10 mouse cellular contexts compared by ENCODE assay signal in genomic region chr12:17371589-17372235, GRCm38 (mm10). TPM values are rescaled to one million over a fixed set of nuclear protein-coding genes. Genes with fewer than 3 reads are reported as not detected.
DNase-seq lines count a peak whose midpoint lies in the region; ATAC-seq and TF ChIP-seq lines count a peak whose summit lies in the region.
"Had no signal": no experiment of that assay in that cellular context is flagged by ENCODE, and none has a peak within 500 bp of the region (broad histone marks: within the 10 kb centered on the region; RNA-seq: fewer than 3 reads in every experiment).

No protein-coding gene starts in this region.

- no peak overlapping the region for H3K27ac ChIP-seq in hindbrain, postnatal 0 days
- no peak overlapping the region for H3K27ac ChIP-seq in hindbrain, embryonic 16.5 days (ENCODE audit: low read depth, low read length)

- no peak overlapping the region for H3K9ac ChIP-seq in hindbrain, postnatal 0 days (replicated peaks; ENCODE audit: low read length)
- H3K9ac ChIP-seq in hindbrain, embryonic 16.5 days (ENCODE audit: low read depth, low read length), result no peak overlapping the region
- H3K9ac ChIP-seq: heart, embryonic 12.5 days had no signal

- no peak for DNase-seq in hindbrain, postnatal 0 days (ENCODE audit: low spot score)
- peak; percentile 20 for DNase-seq in right cerebral cortex, postnatal 4 days
- no peak for DNase-seq in right cerebral cortex, adult 18-20 months
- peak; percentile 30 for DNase-seq in c-Kit-negative CD71-positive TER-119-positive erythroid progenitor cells, embryonic 14.5 days (ENCODE audit: low read depth, low spot score)
- peak; percentile 40 for DNase-seq in thymus, postnatal 14 days
- no peak for DNase-seq in cerebellum, postnatal 36 days

- H3K4me3 ChIP-seq in hindbrain, postnatal 0 days (ENCODE audit: low read length), result no peak overlapping the region
- no peak overlapping the region for H3K4me3 ChIP-seq in hindbrain, embryonic 16.5 days (ENCODE audit: low read length)
- H3K4me3 ChIP-seq: heart, embryonic 12.5 days; megakaryocyte, embryonic 14.5 days had no signal

- peak; percentile 45 for TF ChIP-seq CTCF in hindbrain, postnatal 0 days (IDR thresholded peaks at IDR 0.05; ENCODE audit: low read depth)

- no peaks in the 10 kb centered on the region for H3K9me3 ChIP-seq in hindbrain, postnatal 0 days (ENCODE audit: low read length)
- no peaks in the 10 kb centered on the region for H3K9me3 ChIP-seq in hindbrain, embryonic 16.5 days (ENCODE audit: control insufficient read depth, low read length)
- H3K9me3 ChIP-seq: heart, embryonic 12.5 days; megakaryocyte, embryonic 14.5 days had no signal

- H3K36me3 ChIP-seq in hindbrain, postnatal 0 days (ENCODE audit: insufficient read depth, low read length), result peaks cover 53% of the 10 kb centered on the region
- peaks cover 42% of the 10 kb centered on the region for H3K36me3 ChIP-seq in hindbrain, embryonic 16.5 days (ENCODE audit: control insufficient read depth, insufficient read depth, low read length)

- H3K4me1 ChIP-seq in hindbrain, postnatal 0 days (ENCODE audit: insufficient read depth, low read length), result no peaks in the 10 kb centered on the region
- no peaks in the 10 kb centered on the region for H3K4me1 ChIP-seq in hindbrain, embryonic 16.5 days (ENCODE audit: control insufficient read depth, insufficient read depth, low read depth, low read length)
- H3K4me1 ChIP-seq: heart, embryonic 12.5 days had no signal

- no peak for ATAC-seq in hindbrain, postnatal 0 days
- no peak for ATAC-seq in hindbrain, embryonic 16.5 days
- ATAC-seq in granulocyte monocyte progenitor cell, adult 5-6 weeks (replicated peaks; ENCODE audit: poor library complexity, severe bottlenecking), result no peak

- H3K4me2 ChIP-seq in hindbrain, postnatal 0 days (ENCODE audit: low read depth, low read length), result no peak overlapping the region
- H3K4me2 ChIP-seq in hindbrain, embryonic 16.5 days (ENCODE audit: low read length), result no peak overlapping the region
- H3K4me2 ChIP-seq: heart, embryonic 12.5 days had no signal

- no peaks in the 10 kb centered on the region for H3K27me3 ChIP-seq in hindbrain, postnatal 0 days (ENCODE audit: insufficient read depth, low read length)
- H3K27me3 ChIP-seq in hindbrain, embryonic 16.5 days (replicated peaks; ENCODE audit: control insufficient read depth, insufficient read depth, low read length), result no peaks in the 10 kb centered on the region
- H3K27me3 ChIP-seq: heart, embryonic 12.5 days; megakaryocyte, embryonic 14.5 days had no signal

- 89% methylated on average over 8 of the region's 8 CpGs for WGBS in hindbrain, postnatal 0 days
- WGBS in hindbrain, embryonic 16.5 days, result 91% methylated on average over 8 of the region's 8 CpGs

RNA-seq across cellular contexts. Expression of gene Nol10, which starts 23.5 kb away (rescaled TPM):
- total RNA-seq in hindbrain, postnatal 0 days (2014; rRNA removed), result 6.6 and 7.1 TPM in 2 replicates
- 12.0 and 13.4 TPM in 2 replicates for polyA plus RNA-seq in hindbrain, postnatal 0 days (2015; fragmentation: Nextera tagmentation; extraction: Ambion mirVana)
- polyA plus RNA-seq in hindbrain, embryonic 16.5 days (2015; fragmentation: Nextera tagmentation; extraction: Ambion mirVana), result 20.1 and 20.8 TPM in 2 replicates
- 22.2 and 30.4 TPM in 2 replicates for total RNA-seq in granulocyte monocyte progenitor cell, adult 5-6 weeks (2014; fragmentation: Nextera tagmentation)
- total RNA-seq in granulocyte monocyte progenitor cell, adult 5-6 weeks (2017), result 12.7 and 14.9 TPM in 2 replicates

RNA-seq across cellular contexts. Expression of gene Atp6v1c2, which starts 42.6 kb away (rescaled TPM):
- 0.52 TPM in 1 of 2 replicates, not detected in the other for total RNA-seq in hindbrain, postnatal 0 days (2014; rRNA removed)
- polyA plus RNA-seq in hindbrain, postnatal 0 days (2015; fragmentation: Nextera tagmentation; extraction: Ambion mirVana), result 0.86 and 1.1 TPM in 2 replicates
- 0.65 and 0.76 TPM in 2 replicates for polyA plus RNA-seq in hindbrain, embryonic 16.5 days (2015; fragmentation: Nextera tagmentation; extraction: Ambion mirVana)
- total RNA-seq in granulocyte monocyte progenitor cell, adult 5-6 weeks (2014; fragmentation: Nextera tagmentation), result not detected in 2 replicates
- not detected in 2 replicates for total RNA-seq in granulocyte monocyte progenitor cell, adult 5-6 weeks (2017)

Comparison
In these comparisons a context has a peak if more than half of its experiments do, and no peak if none do; other contexts are left out.
1. DNase-seq: peak in right cerebral cortex, postnatal 4 days (single experiment), c-Kit-negative CD71-positive TER-119-positive erythroid progenitor cells, embryonic 14.5 days (single experiment) and thymus, postnatal 14 days (single experiment); none in hindbrain, postnatal 0 days (single experiment), right cerebral cortex, adult 18-20 months (single experiment) and cerebellum, postnatal 36 days (0 of 2).